Mouse (Mus musculus) liver, postnatal 0 days (tissue): ENCODE data around the gene Acsm5.

Experiments used
- CTCF ChIP-seq: sonication (generic); IDR thresholded peaks from 2 replicates; pipeline ENCODE4 v1.5.1; 2016; ENCODE audit warnings: antibody characterized with exemption, low read depth
- EP300 ChIP-seq: IDR thresholded peaks from 2 replicates; pipeline ENCODE4 v1.6.1; 2016; ENCODE audit warnings: antibody characterized with exemption, low read depth, mild to moderate bottlenecking

DNA sequence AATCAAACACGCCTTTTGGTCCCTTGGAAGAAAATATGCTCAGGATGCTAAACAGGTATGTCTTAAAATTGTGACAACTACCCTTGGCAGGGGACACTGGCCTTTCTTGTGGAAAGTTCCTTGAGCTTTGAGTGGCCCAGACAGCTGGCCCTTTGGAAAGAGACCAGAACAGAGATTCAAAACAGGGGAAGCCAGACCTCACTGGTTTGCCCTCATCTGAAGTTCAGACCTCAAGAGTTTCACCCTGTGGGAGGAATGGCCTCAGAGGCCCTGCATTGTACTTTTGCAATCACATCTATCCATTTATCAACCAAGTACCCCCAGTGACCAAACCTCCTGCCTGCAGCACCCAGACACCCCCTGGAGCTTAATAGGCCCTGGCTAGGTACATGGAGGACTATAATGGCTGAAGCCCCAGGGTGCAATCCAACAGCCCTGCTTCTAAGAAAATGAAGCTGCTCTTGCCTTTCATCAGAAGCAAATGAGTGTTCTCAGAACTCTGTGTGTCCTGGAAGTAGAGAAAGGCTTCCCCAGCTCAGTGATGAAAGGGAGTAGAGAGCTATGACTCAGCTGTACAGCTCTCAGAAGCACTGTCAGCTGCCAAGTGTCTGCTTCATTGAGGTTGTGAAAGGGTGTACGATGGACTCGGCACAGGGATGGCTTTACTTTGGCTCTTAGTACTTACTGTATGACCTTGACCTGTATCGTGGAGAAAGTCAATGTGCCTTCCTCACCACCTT, 29.1 kb upstream of the Acsm5 start:
- TF ChIP-seq CTCF: no peak
- TF ChIP-seq EP300: no peak
